Mouse (Mus musculus): ENCODE measurements around the gene Cbl. TPM values are rescaled to one million over a fixed set of nuclear protein-coding genes. Genes with fewer than 3 reads are reported as not detected.

Cbl gene
- polyA plus RNA-seq, 1 experiment from 2014 or later, result 12.0 TPM

- peaks cover 11% of the 10 kb centered on the region for H3K36me3 ChIP-seq (ENCODE audit: control insufficient read depth, insufficient read depth, low read length)
- no peak for DNase-seq (ENCODE audit: low spot score)
- WGBS, result 72% methylated on average over 8 of the region's 8 CpGs
These were observed 126.7 kb downstream of the Cbl start, which contains the start of gene C1qtnf5 for GRCm38 (mm10) chr9:44107110-44107509. Gene C1qtnf5, plus strand, starts transcription at chr9:44107245.

GRCm38 (mm10) chr9:44106596-44106995 lies 127.3 kb downstream of the Cbl start:
- H3K4me1 ChIP-seq (replicated peaks; ENCODE audit: control insufficient read depth, insufficient read depth, low read length), result peaks cover 38% of the 10 kb centered on the region
- no peaks in the 10 kb centered on the region for H3K9me3 ChIP-seq (ENCODE audit: control insufficient read depth, low read length)
- H3K27me3 ChIP-seq (replicated peaks; ENCODE audit: control insufficient read depth, insufficient read depth, low read length), result no peaks in the 10 kb centered on the region
- no peak overlapping the region for H3K4me2 ChIP-seq
- 80% methylated on average over 4 of the region's 4 CpGs for WGBS
- DNase-seq (ENCODE audit: low spot score) (no peak), ATAC-seq (replicated peaks; ENCODE audit: low FRiP score) (no peak)
- H3K36me3 ChIP-seq (ENCODE audit: control insufficient read depth, insufficient read depth, low read length), result peaks cover 11% of the 10 kb centered on the region
- H3K9ac ChIP-seq (ENCODE audit: low read depth, low read length), result no peak overlapping the region
- H3K4me3 ChIP-seq (ENCODE audit: low read depth, low read length), result no peak overlapping the region
- H3K27ac ChIP-seq (ENCODE audit: low read depth, low read length), result no peak overlapping the region

More at GRCm38 (mm10) chr9:44107110-44107509, 126.7 kb downstream of the Cbl start, which contains the start of gene C1qtnf5:
- H3K4me1 ChIP-seq (replicated peaks; ENCODE audit: control insufficient read depth, insufficient read depth, low read length), result peaks cover 38% of the 10 kb centered on the region
- H3K9ac ChIP-seq (ENCODE audit: low read depth, low read length), result no peak within 1 kb of the TSS
- no peaks in the 10 kb centered on the region for H3K9me3 ChIP-seq (ENCODE audit: control insufficient read depth, low read length)
- H3K4me2 ChIP-seq, result 0 out of 2 replicates have a peak within 1 kb of the TSS, but pooled peaks have one; percentile 9
- no peak within 1 kb of the TSS for H3K27ac ChIP-seq (ENCODE audit: low read depth, low read length)
- no peak within 1 kb of the TSS for H3K4me3 ChIP-seq (ENCODE audit: low read depth, low read length)
- no peak for ATAC-seq (replicated peaks; ENCODE audit: low FRiP score)
- no peaks in the 10 kb centered on the region for H3K27me3 ChIP-seq (replicated peaks; ENCODE audit: control insufficient read depth, insufficient read depth, low read length)

- H3K36me3 ChIP-seq (ENCODE audit: control insufficient read depth, insufficient read depth, low read length), result peaks cover 11% of the 10 kb centered on the region
- WGBS, result 93% methylated on average over 7 of the region's 7 CpGs
These were observed 127.7 kb downstream of the Cbl start for GRCm38 (mm10) chr9:44106182-44106581.

GRCm38 (mm10) chr9:44105781-44106180 lies 128.1 kb downstream of the Cbl start:
- Histone ChIP-seq H3K9ac (ENCODE audit: low read depth, low read length) (no peak overlapping the region), H3K27me3 (replicated peaks; ENCODE audit: control insufficient read depth, insufficient read depth, low read length) (no peaks in the 10 kb centered on the region), H3K36me3 (ENCODE audit: control insufficient read depth, insufficient read depth, low read length) (peaks cover 11% of the 10 kb centered on the region), H3K27ac (ENCODE audit: low read depth, low read length) (no peak overlapping the region), H3K4me2 (no peak overlapping the region), H3K9me3 (ENCODE audit: control insufficient read depth, low read length) (no peaks in the 10 kb centered on the region), H3K4me3 (ENCODE audit: low read depth, low read length) (no peak overlapping the region), H3K4me1 (replicated peaks; ENCODE audit: control insufficient read depth, insufficient read depth, low read length) (peaks cover 38% of the 10 kb centered on the region)
- DNase-seq (ENCODE audit: low spot score) (no peak), ATAC-seq (replicated peaks; ENCODE audit: low FRiP score) (no peak)
- WGBS, result 89% methylated on average over 10 of the region's 10 CpGs

More at GRCm38 (mm10) chr9:44106182-44106581, 127.7 kb downstream of the Cbl start:
- ATAC-seq (replicated peaks; ENCODE audit: low FRiP score), result no peak
- no peak overlapping the region for H3K27ac ChIP-seq (ENCODE audit: low read depth, low read length)
- no peak overlapping the region for H3K4me2 ChIP-seq
- no peaks in the 10 kb centered on the region for H3K27me3 ChIP-seq (replicated peaks; ENCODE audit: control insufficient read depth, insufficient read depth, low read length)
- H3K9me3 ChIP-seq (ENCODE audit: control insufficient read depth, low read length), result no peaks in the 10 kb centered on the region
- peaks cover 38% of the 10 kb centered on the region for H3K4me1 ChIP-seq (replicated peaks; ENCODE audit: control insufficient read depth, insufficient read depth, low read length)
- DNase-seq (ENCODE audit: low spot score), result no peak
- H3K4me3 ChIP-seq (ENCODE audit: low read depth, low read length), result no peak overlapping the region
- H3K9ac ChIP-seq (ENCODE audit: low read depth, low read length), result no peak overlapping the region

GRCm38 (mm10) chr9:44104881-44105280 lies 129.0 kb downstream of the Cbl start:
- no peak for ATAC-seq (replicated peaks; ENCODE audit: low FRiP score)
- 90% methylated on average over 7 of the region's 7 CpGs for WGBS
- peaks cover 29% of the 10 kb centered on the region for H3K4me1 ChIP-seq (replicated peaks; ENCODE audit: control insufficient read depth, insufficient read depth, low read length)
- no peaks in the 10 kb centered on the region for H3K9me3 ChIP-seq (ENCODE audit: control insufficient read depth, low read length)
- no peak overlapping the region for H3K4me2 ChIP-seq
- H3K4me3 ChIP-seq (ENCODE audit: low read depth, low read length), result no peak overlapping the region
- H3K9ac ChIP-seq (ENCODE audit: low read depth, low read length), result no peak overlapping the region
- H3K27me3 ChIP-seq (replicated peaks; ENCODE audit: control insufficient read depth, insufficient read depth, low read length), result no peaks in the 10 kb centered on the region
- H3K36me3 ChIP-seq (ENCODE audit: control insufficient read depth, insufficient read depth, low read length), result peaks cover 11% of the 10 kb centered on the region
- no peak overlapping the region for H3K27ac ChIP-seq (ENCODE audit: low read depth, low read length)
- no peak for DNase-seq (ENCODE audit: low spot score)

- no peaks in the 10 kb centered on the region for H3K27me3 ChIP-seq (replicated peaks; ENCODE audit: control insufficient read depth, insufficient read depth, low read length)
- no peak within 1 kb of the TSS for H3K9ac ChIP-seq (ENCODE audit: low read depth, low read length)
- no peaks in the 10 kb centered on the region for H3K9me3 ChIP-seq (ENCODE audit: control insufficient read depth, low read length)
- no peaks in the 10 kb centered on the region for H3K36me3 ChIP-seq (ENCODE audit: control insufficient read depth, insufficient read depth, low read length)
- no peak within 1 kb of the TSS for H3K4me2 ChIP-seq
- no peak within 1 kb of the TSS for H3K27ac ChIP-seq (ENCODE audit: low read depth, low read length)
- no peak within 1 kb of the TSS for H3K4me3 ChIP-seq (ENCODE audit: low read depth, low read length)
- ATAC-seq (replicated peaks; ENCODE audit: low FRiP score) (no peak), DNase-seq (ENCODE audit: low spot score) (no peak)
- 76% methylated on average over 9 of the region's 9 CpGs for WGBS
- H3K4me1 ChIP-seq (replicated peaks; ENCODE audit: control insufficient read depth, insufficient read depth, low read length), result no peaks in the 10 kb centered on the region
These were observed 132.4 kb downstream of the Cbl start, which contains the start of gene Mfrp for GRCm38 (mm10) chr9:44101490-44101889. Gene Mfrp, plus strand, starts transcription at chr9:44101729.

GRCm38 (mm10) chr9:44096536-44096935 lies 137.3 kb downstream of the Cbl start:
- Histone ChIP-seq H3K9me3 (ENCODE audit: control insufficient read depth, low read length) (no peaks in the 10 kb centered on the region), H3K36me3 (ENCODE audit: control insufficient read depth, insufficient read depth, low read length) (no peaks in the 10 kb centered on the region), H3K27me3 (replicated peaks; ENCODE audit: control insufficient read depth, insufficient read depth, low read length) (no peaks in the 10 kb centered on the region), H3K4me2 (no peak overlapping the region), H3K4me1 (replicated peaks; ENCODE audit: control insufficient read depth, insufficient read depth, low read length) (no peaks in the 10 kb centered on the region; the same call in 1 of the 2 replicates), H3K4me3 (ENCODE audit: low read depth, low read length) (no peak overlapping the region), H3K27ac (ENCODE audit: low read depth, low read length) (no peak overlapping the region), H3K9ac (ENCODE audit: low read depth, low read length) (no peak overlapping the region)
- no peak for DNase-seq (ENCODE audit: low spot score)
- WGBS, result 57% methylated on average over 9 of the region's 9 CpGs
- no peak for ATAC-seq (replicated peaks; ENCODE audit: low FRiP score)

- ATAC-seq (replicated peaks; ENCODE audit: low FRiP score) (no peak), DNase-seq (ENCODE audit: low spot score) (no peak)
- 88% methylated on average over 9 of the region's 9 CpGs for WGBS
- H3K4me2 ChIP-seq, result no peak overlapping the region
- no peaks in the 10 kb centered on the region for H3K36me3 ChIP-seq (ENCODE audit: control insufficient read depth, insufficient read depth, low read length)
- no peaks in the 10 kb centered on the region for H3K9me3 ChIP-seq (ENCODE audit: control insufficient read depth, low read length)
- no peaks in the 10 kb centered on the region for H3K27me3 ChIP-seq (replicated peaks; ENCODE audit: control insufficient read depth, insufficient read depth, low read length)
- no peak overlapping the region for H3K27ac ChIP-seq (ENCODE audit: low read depth, low read length)
- H3K4me3 ChIP-seq (ENCODE audit: low read depth, low read length), result no peak overlapping the region
- H3K9ac ChIP-seq (ENCODE audit: low read depth, low read length), result no peak overlapping the region
- H3K4me1 ChIP-seq (replicated peaks; ENCODE audit: control insufficient read depth, insufficient read depth, low read length), result no peaks in the 10 kb centered on the region; the same call in 1 of the 2 replicates
These were observed 138.1 kb downstream of the Cbl start for GRCm38 (mm10) chr9:44095781-44096180.

- ATAC-seq (replicated peaks; ENCODE audit: low FRiP score), result no peak
- H3K4me1 ChIP-seq (replicated peaks; ENCODE audit: control insufficient read depth, insufficient read depth, low read length), result no peaks in the 10 kb centered on the region; the same call in 1 of the 2 replicates
- no peak overlapping the region for H3K4me3 ChIP-seq (ENCODE audit: low read depth, low read length)
- 56% methylated on average over 3 of the region's 3 CpGs for WGBS
- no peak overlapping the region for H3K4me2 ChIP-seq
- no peak overlapping the region for H3K9ac ChIP-seq (ENCODE audit: low read depth, low read length)
- no peak for DNase-seq (ENCODE audit: low spot score)
- H3K27me3 ChIP-seq (replicated peaks; ENCODE audit: control insufficient read depth, insufficient read depth, low read length), result no peaks in the 10 kb centered on the region
- H3K27ac ChIP-seq (ENCODE audit: low read depth, low read length), result no peak overlapping the region
- H3K36me3 ChIP-seq (ENCODE audit: control insufficient read depth, insufficient read depth, low read length), result no peaks in the 10 kb centered on the region; the same call in 1 of the 2 replicates
- no peaks in the 10 kb centered on the region for H3K9me3 ChIP-seq (ENCODE audit: control insufficient read depth, low read length)
These were observed 139.1 kb downstream of the Cbl start for GRCm38 (mm10) chr9:44094737-44095136.
